Mouse (Mus musculus): ENCODE results near the gene Prss53.

- TF ChIP-seq GATA1 (IDR thresholded peaks at IDR 0.05; ENCODE audit: borderline replicate concordance, low read length) (no peak), FLI1 (IDR thresholded peaks at IDR 0.05; ENCODE audit: low read length) (no peak)
Observed at GRCm38 (mm10) chr7:127840886-127841285, 49.9 kb downstream of the Prss53 start.

All from megakaryocyte, embryonic 14.5 days (primary cell).